Mouse (Mus musculus): ENCODE data around the gene Rs1. TPM values are rescaled to one million over a fixed set of nuclear protein-coding genes. Genes with fewer than 3 reads are reported as not detected.

Gene Rs1
- polyA plus RNA-seq, 1 experiment from 2014 or later = not detected

DNA sequence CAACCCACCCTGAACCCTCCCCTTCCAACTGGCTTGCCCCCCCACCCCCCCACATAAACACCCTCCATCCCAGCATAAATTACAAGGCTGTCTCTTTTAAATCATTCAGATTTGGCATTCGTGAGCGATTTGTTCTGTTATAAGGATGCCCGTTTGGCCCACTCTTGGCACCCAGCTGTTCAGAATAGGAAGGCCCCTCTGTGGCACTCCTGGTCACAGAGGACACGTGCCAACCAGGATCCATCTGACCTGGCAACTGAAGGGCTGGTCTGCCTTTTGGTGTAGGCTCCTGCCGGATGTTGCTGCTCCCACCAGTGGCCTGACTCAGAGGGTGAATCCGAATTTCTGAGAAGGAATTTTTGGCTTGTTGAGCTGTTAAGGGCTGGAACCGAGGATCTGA, 40.4 kb downstream of the Rs1 start:
- Histone ChIP-seq H3K4me3 (replicated peaks) (no peak overlapping the region), H3K27me3 (replicated peaks) (no peaks in the 10 kb centered on the region), H3K9ac (no peak overlapping the region), H3K27ac (no peak overlapping the region), H3K4me2 (no peak overlapping the region), H3K9me3 (no peaks in the 10 kb centered on the region), H3K36me3 (no peaks in the 10 kb centered on the region), H3K4me1 (no peaks in the 10 kb centered on the region)
- 79% methylated on average over 7 of the region's 7 CpGs for WGBS
- ATAC-seq (ENCODE audit: insufficient read depth, low FRiP score, low read depth) = no peak

Other genes with a start within 250 kb of the Rs1 start
- 0.06 and 0.17 TPM in 2 replicates for gene Ppef1, start 32.2 kb upstream of the Rs1 start, polyA plus RNA-seq (2015; fragmentation: Nextera tagmentation; extraction: Ambion mirVana)
- 0.59 TPM in 2 replicates for gene Gja6, start 139.0 kb downstream of the Rs1 start, polyA plus RNA-seq (2015; fragmentation: Nextera tagmentation; extraction: Ambion mirVana)
- gene Cdkl5, start 226.7 kb downstream of the Rs1 start, polyA plus RNA-seq (2015; fragmentation: Nextera tagmentation; extraction: Ambion mirVana) = 2.6 and 3.1 TPM in 2 replicates

Data from stomach, embryonic 15.5 days (tissue).